ENCODE assay signal across 16 mouse cellular contexts in the genomic region with DNA sequence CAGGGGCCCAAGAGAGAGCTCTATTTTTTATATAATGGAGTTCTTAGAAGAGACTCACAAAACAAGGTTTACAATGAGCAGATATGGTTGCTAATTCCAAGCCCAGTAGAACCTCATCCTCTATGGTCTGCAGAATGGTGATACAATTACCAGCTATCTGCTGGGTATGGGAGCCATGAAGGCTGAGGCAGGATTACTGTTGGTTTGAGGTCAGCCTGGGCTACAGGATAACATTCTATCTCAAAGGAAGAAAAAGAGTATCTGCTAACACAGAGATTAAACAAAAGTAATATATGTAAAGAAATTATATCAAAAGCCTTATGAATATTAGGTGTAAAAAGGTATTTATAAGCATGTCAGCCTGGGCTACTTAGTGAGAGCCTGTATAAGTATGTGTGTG.
DNase-seq lines count a peak whose midpoint lies in the region; ATAC-seq and TF ChIP-seq lines count a peak whose summit lies in the region.
"Had no signal": no experiment of that assay in that cellular context is flagged by ENCODE, and none has a peak within 500 bp of the region (broad histone marks: within the 10 kb centered on the region; RNA-seq: fewer than 3 reads in every experiment).

No protein-coding gene starts in this region.

- no peaks in the 10 kb centered on the region for H3K36me3 ChIP-seq in heart, embryonic 11.5 days (ENCODE audit: control insufficient read depth, insufficient read depth, low read length)
- no peaks in the 10 kb centered on the region for H3K36me3 ChIP-seq in hindbrain, postnatal 0 days (ENCODE audit: insufficient read depth, low read length)
- H3K36me3 ChIP-seq in hindbrain, embryonic 12.5 days, result no peaks in the 10 kb centered on the region
- no peaks in the 10 kb centered on the region for H3K36me3 ChIP-seq in lung, embryonic 15.5 days
- H3K36me3 ChIP-seq in limb, embryonic 10.5 days, result no peaks in the 10 kb centered on the region
- H3K36me3 ChIP-seq: liver, embryonic 15.5 days; midbrain, embryonic 15.5 days had no signal

- H3K9me3 ChIP-seq in heart, embryonic 11.5 days (replicated peaks; ENCODE audit: control insufficient read depth, low read length), result no peaks in the 10 kb centered on the region
- no peaks in the 10 kb centered on the region for H3K9me3 ChIP-seq in hindbrain, postnatal 0 days (ENCODE audit: low read length)
- peaks cover 7% of the 10 kb centered on the region; the same call in 1 of the 2 replicates for H3K9me3 ChIP-seq in hindbrain, embryonic 12.5 days (replicated peaks)
- no peaks in the 10 kb centered on the region for H3K9me3 ChIP-seq in lung, embryonic 15.5 days
- 0 out of 2 replicates have a peak, but pooled peaks cover 1% of the 10 kb centered on the region for H3K9me3 ChIP-seq in limb, embryonic 10.5 days (replicated peaks)
- H3K9me3 ChIP-seq: liver, embryonic 15.5 days; midbrain, embryonic 15.5 days had no signal

- H3K9ac ChIP-seq in heart, embryonic 11.5 days (ENCODE audit: low read depth, low read length), result no peak overlapping the region
- H3K9ac ChIP-seq in hindbrain, postnatal 0 days (replicated peaks; ENCODE audit: low read length), result no peak overlapping the region
- H3K9ac ChIP-seq in hindbrain, embryonic 12.5 days, result no peak overlapping the region
- no peak overlapping the region for H3K9ac ChIP-seq in lung, embryonic 15.5 days
- H3K9ac ChIP-seq: liver, embryonic 15.5 days; midbrain, embryonic 15.5 days had no signal

- TF ChIP-seq CTCF in hindbrain, postnatal 0 days (IDR thresholded peaks at IDR 0.05; ENCODE audit: low read depth), result no peak

- peak overlapping the region; percentile 64; the same call in 1 of the 2 replicates for H3K27ac ChIP-seq in heart, embryonic 11.5 days (ENCODE audit: low read depth, low read length)
- 0 out of 2 replicates have a peak overlapping the region, but pooled peaks have one; percentile 32 for H3K27ac ChIP-seq in hindbrain, postnatal 0 days
- no peak overlapping the region for H3K27ac ChIP-seq in hindbrain, embryonic 12.5 days
- H3K27ac ChIP-seq in lung, embryonic 15.5 days, result peak overlapping the region; percentile 94
- no peak overlapping the region for H3K27ac ChIP-seq in limb, embryonic 10.5 days
- H3K27ac ChIP-seq: liver, embryonic 15.5 days had no signal

- H3K4me1 ChIP-seq in heart, embryonic 11.5 days (ENCODE audit: control insufficient read depth, insufficient read depth, low read length), result peaks cover 22% of the 10 kb centered on the region
- peaks cover 12% of the 10 kb centered on the region; the same call in 1 of the 2 replicates for H3K4me1 ChIP-seq in hindbrain, postnatal 0 days (ENCODE audit: insufficient read depth, low read length)
- peaks cover 9% of the 10 kb centered on the region; the same call in 1 of the 2 replicates for H3K4me1 ChIP-seq in hindbrain, embryonic 12.5 days
- peaks cover 24% of the 10 kb centered on the region for H3K4me1 ChIP-seq in lung, embryonic 15.5 days
- peaks cover 4% of the 10 kb centered on the region for H3K4me1 ChIP-seq in limb, embryonic 10.5 days
- H3K4me1 ChIP-seq: liver, embryonic 15.5 days had no signal

- H3K4me2 ChIP-seq in heart, embryonic 11.5 days, result no peak overlapping the region
- no peak overlapping the region for H3K4me2 ChIP-seq in hindbrain, postnatal 0 days (ENCODE audit: low read depth, low read length)
- no peak overlapping the region for H3K4me2 ChIP-seq in hindbrain, embryonic 12.5 days (replicated peaks)
- H3K4me2 ChIP-seq in lung, embryonic 15.5 days, result peak overlapping the region; percentile 25; the same call in 1 of the 2 replicates
- H3K4me2 ChIP-seq: liver, embryonic 15.5 days; midbrain, embryonic 15.5 days had no signal

- no peak for ATAC-seq in heart, embryonic 11.5 days (replicated peaks; ENCODE audit: insufficient number of reproducible peaks, low FRiP score, low TSS enrichment)
- no peak for ATAC-seq in hindbrain, postnatal 0 days
- ATAC-seq in hindbrain, embryonic 12.5 days (ENCODE audit: low FRiP score), result no peak
- ATAC-seq in lung, embryonic 15.5 days (ENCODE audit: borderline replicate concordance, extremely low read depth, low FRiP score, low TSS enrichment), result no peak
- ATAC-seq: activated CD4-positive, CD25-positive, alpha-beta regulatory T cell, adult 4 months; midbrain, embryonic 15.5 days; Patski had no signal

- no peak for DNase-seq in heart, adult 11 months
- no peak for DNase-seq in hindbrain, postnatal 0 days (ENCODE audit: low spot score)
- no peak for DNase-seq in lung, postnatal 25 days (ENCODE audit: low spot score)
- no peak for DNase-seq in limb, embryonic 10.5 days (ENCODE audit: low spot score)
- DNase-seq: adrenal gland, postnatal 14 days; B cell, adult 2 months; cerebellum, adult 18-20 months; cerebellum, postnatal 36 days; kidney, adult 8-10 months had no signal

- H3K27me3 ChIP-seq in heart, embryonic 11.5 days (ENCODE audit: control insufficient read depth, insufficient read depth, low read length), result no peaks in the 10 kb centered on the region
- H3K27me3 ChIP-seq in hindbrain, postnatal 0 days (ENCODE audit: insufficient read depth, low read length), result no peaks in the 10 kb centered on the region
- H3K27me3 ChIP-seq in hindbrain, embryonic 12.5 days, result no peaks in the 10 kb centered on the region
- no peaks in the 10 kb centered on the region for H3K27me3 ChIP-seq in lung, embryonic 15.5 days
- H3K27me3 ChIP-seq in limb, embryonic 10.5 days (ENCODE audit: low read depth, poor library complexity, severe bottlenecking), result no peaks in the 10 kb centered on the region
- H3K27me3 ChIP-seq: liver, embryonic 15.5 days; midbrain, embryonic 15.5 days; Patski had no signal

- no peak overlapping the region for H3K4me3 ChIP-seq in heart, embryonic 11.5 days (ENCODE audit: low read depth, low read length)
- H3K4me3 ChIP-seq in hindbrain, postnatal 0 days (ENCODE audit: low read length), result no peak overlapping the region
- H3K4me3 ChIP-seq in hindbrain, embryonic 12.5 days, result no peak overlapping the region
- H3K4me3 ChIP-seq in lung, embryonic 15.5 days, result no peak overlapping the region
- H3K4me3 ChIP-seq in limb, embryonic 10.5 days, result no peak overlapping the region
- H3K4me3 ChIP-seq: liver, embryonic 15.5 days; midbrain, embryonic 15.5 days had no signal

Comparison
In these comparisons a context has a peak if more than half of its experiments do, and no peak if none do; other contexts are left out.
1. H3K27ac ChIP-seq: peak in heart, embryonic 11.5 days (single experiment), hindbrain, postnatal 0 days (single experiment) and lung, embryonic 15.5 days (single experiment); none in hindbrain, embryonic 12.5 days (single experiment) and limb, embryonic 10.5 days (single experiment).